Mouse (Mus musculus) thymus, postnatal 14 days (tissue): Measurements from ENCODE around the gene Med25.
A peak's percentile ranks its signal among the peaks of the same experiment; 100 is the strongest.

ENCODE experiments used
- DNase-seq: peaks from one replicate; pipeline ENCODE4 v3.0.0; 2021

The Med25 gene

DNA sequence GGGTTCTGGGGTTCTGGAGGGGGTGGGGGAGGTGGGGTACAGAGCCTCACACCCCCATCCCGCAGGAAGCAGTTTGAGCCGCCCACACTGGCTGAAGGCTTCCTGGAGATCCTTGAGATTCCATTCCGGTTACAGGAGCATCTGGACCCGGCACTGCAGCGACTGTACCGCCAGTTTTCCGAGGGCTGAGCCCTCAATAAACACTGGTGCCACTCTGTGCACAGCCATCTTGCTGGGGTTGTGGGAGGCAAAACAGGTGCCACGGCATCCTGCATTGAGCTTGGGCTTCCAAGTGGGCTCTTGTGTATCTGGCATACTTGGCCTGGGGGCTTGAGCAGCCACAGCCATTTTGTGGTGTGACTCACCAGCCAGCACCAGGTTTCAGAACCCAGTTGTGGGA, 30.1 kb downstream of the Med25 start:
- no peak for DNase-seq

DNA sequence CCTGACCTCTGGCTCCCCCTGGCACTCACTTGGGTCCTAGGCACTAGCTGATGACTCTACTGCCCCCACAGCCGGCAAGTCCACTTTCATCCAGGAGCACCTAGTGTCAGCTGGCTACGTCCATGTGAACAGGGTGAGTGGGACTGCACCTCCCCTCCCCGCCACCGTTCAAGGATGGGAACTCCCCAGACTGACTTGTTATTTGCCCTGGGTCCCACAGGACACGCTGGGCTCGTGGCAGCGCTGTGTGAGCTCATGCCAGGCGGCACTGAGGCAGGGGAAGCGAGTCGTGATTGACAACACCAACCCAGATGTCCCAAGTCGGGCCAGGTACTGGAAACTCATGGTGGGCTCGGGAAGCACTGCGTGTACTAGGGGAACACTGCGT, 31.1 kb downstream of the Med25 start:
- no peak for DNase-seq

DNA sequence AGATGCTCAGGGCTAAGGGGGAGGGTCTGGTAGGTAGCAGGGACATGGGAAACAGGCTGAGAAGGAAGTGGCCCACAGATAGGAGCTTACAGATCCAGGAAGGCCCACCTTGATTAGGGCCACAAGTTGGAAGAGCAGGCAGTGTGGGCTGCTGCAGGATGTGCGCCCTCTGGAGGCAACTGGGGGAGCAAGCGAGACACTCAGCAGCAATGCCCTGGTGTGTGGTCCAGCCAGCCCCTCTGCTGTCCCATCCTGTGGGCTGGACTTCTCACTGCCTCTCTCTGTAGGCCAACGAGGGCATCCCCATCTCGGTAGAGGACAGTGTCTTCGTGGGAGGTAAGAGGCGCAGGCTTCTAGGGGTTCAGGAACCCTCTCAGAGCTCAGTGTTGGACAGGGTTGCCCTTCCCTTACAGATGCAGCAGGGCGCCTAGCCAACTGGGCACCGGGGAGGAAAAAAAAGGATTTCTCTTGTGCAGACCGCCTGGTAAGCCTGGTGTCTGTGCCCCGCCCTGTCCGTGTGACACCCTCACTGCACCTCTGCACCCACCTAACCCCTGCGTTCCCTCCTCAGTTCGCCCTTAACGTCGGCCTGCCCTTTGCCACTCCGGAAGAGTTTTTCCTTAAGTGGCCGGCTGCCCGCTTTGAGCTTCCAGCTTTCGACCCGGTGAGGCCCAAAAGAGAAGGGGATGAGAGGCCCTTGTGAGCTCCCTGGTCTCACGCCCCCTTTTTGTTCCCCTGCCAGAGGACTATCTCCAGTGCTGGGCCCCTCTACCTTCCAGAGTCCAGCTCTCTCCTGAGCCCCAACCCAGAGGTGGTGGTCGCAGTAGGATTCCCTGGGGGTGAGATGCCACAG, 31.7 kb downstream of the Med25 start:
- peak; percentile 70 for DNase-seq

DNA sequence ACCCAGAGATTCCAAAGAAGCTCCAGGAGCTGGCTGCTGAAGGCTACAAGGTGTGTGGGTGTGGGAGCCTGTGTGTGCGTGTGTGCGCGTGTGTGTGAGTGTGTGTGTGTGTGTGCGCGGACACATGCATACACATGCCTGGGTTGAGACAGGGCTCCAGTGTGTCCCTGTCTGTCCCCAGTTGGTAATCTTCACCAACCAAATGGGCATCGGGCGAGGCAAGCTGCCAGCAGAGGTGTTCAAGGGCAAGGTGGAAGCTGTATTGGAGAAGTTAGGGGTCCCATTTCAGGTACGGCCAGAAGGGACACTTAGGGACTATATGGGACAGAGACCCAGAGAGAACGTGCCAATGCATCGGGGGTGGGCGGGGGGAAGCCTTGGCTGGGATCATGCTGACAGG, 32.6 kb downstream of the Med25 start:
- no peak for DNase-seq

DNA sequence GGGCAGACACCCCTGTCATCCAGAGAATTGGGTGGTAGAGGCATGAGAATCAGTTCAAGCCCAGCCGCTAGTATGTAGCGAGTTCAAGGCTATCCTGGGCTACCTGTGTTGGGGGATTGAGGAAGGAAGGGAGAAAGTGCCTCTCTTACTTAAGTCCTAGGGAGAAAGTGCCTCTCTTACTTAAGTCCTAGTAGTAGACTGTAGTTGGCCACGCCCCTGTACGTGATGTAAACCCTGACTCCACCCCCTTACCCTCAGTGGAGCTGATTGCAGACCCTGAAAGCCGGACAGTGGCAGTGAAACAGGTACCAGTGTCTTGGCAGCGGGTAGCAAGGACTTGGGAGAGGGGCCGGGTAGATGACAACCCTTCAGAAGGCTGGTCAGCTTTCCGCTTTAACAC, 34.6 kb downstream of the Med25 start:
- DNase-seq = peak; percentile 62

DNA sequence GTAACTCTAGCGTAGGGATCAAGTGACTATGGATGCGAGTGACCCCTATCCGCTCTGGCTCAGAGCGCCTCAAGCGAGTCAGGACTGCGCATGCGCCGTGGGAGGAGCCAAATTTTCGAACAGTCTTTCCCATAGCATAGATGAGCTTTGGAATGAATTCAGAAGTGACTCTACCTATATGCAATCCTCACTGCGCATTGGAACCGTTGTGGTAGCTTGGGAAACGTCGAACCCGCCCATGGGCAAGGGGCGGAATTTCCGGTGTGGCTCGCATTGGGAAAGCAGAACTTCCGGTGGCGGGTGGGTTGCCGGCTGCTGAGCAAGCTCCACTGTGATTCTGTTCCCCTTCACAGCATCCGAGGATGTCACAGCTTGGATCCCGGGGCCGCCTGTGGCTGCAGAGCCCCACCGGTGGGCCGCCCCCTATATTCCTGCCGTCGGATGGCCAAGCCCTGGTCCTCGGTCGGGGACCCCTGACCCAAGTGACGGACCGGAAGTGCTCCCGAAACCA, 35.4 kb downstream of the Med25 start, which contains the start of gene Pnkp:
Gene Pnkp (plus strand): TSS at position 98 of the 511 bp plus-strand sequence.
- peak; percentile 88 for DNase-seq

DNA sequence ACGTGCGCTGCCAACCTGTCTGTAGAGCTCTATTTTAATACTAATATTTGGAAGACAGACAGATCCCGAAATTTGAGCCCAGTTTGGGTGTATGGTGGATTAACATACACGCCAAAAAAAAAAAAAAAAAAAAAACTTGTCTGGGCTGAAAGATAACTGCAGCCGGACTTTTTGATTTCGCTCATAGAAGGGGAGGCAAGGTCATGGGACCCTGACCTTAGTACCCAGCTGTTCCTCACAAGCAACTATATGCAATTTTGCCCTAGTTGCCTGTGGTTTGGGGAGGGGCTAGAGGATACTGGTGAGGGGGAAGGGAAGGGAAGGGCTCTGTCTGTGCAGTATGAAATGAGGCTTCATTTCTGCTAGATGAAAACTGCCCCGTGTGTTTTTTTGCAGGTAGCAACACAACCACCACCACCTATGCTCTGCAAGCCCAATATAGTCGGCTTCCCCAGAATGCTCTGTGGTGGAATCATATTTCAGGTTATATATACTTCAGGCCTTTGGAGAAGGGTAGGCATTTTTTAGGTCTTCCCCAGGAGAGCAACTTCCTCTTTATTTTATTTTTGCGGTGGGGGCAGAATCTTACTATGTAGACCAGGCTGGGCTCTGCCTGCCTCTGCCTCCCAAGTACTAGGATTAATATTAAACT, 36.1 kb downstream of the Med25 start:
- DNase-seq = peak; percentile 62

DNA sequence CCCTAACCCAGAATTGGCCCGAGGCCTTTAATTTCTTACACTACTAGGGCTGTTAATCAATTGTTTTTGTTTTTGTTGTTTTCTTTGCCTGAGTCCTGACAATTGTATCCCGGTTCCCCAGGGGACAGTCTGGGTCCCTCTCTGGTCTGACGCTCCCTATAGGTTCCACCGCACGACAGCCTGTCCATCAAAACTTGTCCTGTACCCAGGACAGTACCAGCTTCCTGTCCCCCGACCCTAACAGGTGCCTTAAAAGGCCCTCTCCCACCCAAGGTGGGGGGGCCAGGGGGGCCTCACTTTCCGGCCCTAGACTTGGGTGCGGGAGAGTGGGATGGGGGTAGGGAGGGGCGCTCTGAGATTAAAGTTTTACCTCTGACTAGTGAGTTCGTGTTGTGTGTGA, 37.5 kb downstream of the Med25 start:
- DNase-seq = peak; percentile 56

DNA sequence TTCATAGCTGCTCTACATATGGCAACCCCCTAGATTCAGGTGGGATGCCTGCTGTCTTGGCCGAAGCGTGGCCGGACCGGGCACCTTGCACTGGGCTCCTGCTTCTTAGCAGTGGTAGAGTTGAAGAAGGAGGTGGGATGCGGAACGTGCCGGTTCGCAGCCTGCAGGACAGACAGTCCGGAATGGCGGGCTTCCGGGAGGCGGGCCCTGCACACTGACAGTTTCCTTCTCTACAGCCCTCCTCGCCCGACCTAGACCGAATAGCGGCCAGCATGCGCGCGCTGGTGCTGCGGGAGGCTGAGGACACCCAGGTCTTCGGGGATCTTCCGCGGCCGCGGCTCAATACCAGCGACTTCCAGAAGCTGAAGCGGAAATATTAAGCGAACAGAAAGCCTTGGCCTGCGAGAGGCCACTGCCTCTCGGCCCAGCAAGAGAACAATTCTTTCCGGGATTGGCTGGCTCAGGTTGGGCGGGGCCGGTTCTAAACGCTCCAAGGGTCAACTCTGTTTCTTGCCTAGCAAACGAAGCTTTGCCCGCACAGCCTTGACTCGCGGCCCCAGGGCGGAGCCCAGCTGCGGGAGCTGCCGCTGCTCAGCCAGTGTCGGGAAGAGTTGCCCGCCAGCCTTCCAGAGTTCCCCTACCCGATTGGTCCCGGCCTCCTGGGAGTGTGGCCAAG, 38.0 kb downstream of the Med25 start:
- DNase-seq = peak; percentile 85

DNA sequence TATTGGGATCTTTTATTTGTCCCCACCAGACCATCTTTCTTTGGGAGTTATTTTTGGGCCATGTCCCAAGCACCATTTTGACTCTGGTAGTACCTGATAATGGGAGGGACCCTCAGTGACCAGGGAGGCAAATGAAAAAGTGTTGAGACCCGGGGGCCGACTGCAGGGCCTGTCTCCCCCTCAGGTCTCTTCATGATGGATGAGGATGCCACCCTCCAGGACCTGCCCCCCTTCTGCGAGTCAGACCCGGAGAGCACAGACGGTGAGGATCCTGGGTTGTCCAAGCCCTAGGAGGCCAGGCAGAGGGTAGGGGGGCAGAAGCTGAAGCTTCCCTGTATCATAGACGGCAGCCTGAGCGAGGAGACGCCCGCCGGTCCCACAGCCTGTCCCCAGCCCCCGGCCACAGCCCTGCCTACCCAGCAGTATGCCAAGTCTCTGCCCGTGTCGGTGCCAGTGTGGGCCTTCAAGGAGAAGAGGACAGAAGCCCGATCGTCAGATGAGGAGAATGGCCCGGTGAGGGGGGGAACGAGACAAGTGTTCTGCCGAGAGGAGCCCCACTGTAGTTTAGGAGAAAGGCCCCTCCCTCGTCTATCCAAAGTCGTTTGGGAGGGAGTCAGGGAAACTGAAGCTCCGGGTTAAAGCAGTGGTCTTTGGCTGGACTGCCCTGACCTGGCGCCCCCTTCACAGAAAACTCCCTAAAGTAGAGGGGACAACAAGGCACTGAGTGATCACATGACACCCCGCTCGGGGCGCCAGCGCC, 38.7 kb downstream of the Med25 start:
- DNase-seq = peak; percentile 40

DNA sequence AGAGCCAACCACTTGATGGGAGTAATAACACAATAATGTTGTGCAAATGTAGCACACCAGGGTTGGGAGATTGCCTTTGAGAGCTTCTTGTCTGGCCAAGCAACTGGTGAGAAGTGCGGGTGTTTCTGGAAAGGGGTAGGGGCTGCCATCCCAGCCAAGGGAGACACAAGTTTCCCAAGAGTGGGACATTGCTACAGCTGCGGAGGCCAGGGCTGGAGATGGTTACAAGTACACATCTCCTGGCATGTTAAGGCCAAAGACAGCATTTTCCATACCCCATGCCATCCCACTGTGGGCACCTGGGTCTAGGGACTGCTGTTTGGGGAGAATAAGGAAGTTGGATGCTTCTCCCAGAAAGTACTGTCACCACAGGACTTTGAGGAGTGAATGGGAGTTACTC, 39.4 kb downstream of the Med25 start:
- no peak for DNase-seq

DNA sequence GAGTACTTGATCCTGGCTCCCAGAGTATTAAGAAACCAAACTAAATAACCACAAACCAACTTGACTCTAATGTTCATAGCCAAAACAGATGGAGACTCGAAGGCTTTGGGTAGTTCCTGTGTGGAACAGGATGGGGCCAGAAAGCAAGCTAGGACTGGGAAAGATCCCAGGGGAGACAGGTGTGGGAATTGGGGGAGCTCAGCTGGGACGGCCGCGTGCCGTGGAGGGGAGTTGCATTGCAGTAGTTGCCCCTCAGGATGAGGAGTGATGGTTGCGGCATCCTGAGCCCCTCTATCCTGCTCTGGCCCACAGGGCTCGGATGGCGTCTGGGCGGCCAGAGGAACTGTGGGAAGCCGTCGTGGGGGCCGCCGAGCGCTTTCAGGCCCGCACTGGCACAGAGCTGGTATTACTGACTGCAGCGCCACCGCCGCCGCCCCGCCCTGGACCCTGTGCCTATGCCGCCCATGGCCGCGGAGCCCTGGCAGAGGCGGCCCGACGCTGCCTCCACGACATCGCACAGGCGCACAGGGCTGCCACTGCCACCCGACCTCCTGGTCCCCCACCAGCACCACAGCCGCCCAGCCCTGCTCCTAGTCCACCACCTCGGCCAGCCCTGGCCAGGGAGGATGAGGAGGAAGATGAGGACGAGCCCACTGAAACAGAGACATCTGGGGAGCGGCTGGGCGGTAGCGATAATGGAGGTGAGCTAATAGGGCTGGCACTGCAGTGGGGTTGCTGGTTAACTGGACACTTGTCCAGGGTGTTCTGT, 40.1 kb downstream of the Med25 start:
- DNase-seq = no peak

DNA sequence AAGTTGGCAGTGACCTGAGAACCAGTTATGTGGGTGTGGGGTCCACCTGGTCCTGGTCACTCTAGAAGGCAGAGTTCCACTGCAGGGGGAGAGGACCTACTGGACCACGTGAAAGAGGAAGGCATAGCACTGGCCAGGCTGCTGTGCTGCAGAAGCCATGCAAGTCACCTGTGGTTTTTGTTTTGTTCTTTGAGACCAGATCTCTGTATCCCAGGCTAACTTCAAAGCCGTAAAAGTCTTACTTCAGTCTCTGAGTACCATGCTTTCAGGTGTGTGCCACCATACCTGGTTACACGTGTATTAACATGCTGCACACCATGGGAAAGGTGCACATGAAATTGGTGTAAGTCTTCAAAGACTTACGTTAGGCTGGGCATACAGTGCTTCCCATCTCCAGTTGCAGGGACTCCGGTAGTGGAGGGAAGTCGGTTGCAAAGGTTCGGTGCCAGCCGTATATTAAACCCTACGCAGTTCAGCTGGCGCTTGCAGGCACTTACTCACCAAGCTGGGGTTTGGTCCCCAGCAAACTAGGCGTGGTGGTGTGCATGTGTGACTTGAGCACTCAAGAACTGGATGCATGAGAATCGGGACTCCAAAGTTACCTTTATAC, 40.8 kb downstream of the Med25 start:
- no peak for DNase-seq

DNA sequence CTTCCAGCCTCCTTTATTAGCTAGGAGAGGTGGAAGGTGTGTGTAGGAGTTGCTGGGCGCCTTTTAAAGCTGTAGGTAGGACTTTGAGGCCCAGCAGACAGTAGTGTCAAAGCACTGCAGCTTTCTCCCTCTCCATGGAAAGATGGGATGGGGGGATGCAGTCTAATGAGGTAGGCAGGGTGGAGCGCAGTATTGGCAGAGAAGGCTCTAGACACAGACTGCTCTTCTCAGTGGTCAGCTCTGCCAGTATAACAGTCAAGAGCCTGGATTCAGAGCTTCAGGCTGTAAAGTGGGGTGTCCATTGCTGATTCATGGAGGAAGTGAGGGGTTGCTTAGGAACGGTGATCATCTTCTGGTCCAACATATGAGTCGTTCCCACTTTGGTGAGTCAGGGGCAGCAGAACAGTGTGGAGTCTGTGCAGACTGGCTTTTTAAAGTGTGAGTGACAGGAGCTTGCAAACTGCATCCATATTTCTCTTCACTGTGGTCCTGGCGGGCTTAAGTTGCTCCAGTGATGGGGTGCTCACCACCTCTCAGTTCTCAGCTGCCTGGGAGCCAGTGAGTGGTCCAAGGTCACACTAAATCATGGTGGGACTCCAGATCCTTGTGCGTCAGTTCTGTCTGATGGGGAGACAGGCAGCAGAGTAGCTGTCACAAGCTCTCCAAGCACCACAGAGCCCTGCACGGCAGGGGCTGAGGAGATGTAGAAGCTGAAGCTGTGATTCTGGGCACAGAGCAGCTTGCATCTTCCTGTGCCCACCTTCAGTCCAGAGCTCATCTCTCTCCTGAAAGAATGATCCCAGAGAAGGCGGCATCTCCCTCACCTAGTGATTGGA, 41.5 kb downstream of the Med25 start:
- no peak for DNase-seq

DNA sequence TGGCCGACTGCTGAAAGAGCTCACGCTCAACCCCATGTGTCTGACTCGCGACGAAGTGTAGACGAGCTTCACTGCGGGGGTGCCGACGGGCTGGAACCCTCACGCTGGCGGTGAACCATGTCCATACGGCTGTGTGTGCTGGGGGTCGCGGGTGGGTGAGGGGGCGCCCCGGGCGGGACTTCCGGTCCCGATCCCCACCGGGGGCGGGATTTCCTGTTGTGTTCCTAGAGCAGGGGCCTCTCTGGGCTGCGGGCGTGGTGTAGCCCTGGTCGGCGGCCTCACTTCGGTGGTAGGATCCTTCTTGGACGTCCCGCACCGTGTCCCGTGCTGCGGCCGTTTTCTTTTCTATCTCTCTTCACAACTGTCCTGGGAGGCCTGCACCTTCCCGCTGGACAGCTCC, 42.4 kb downstream of the Med25 start:
- peak; percentile 85 for DNase-seq

DNA sequence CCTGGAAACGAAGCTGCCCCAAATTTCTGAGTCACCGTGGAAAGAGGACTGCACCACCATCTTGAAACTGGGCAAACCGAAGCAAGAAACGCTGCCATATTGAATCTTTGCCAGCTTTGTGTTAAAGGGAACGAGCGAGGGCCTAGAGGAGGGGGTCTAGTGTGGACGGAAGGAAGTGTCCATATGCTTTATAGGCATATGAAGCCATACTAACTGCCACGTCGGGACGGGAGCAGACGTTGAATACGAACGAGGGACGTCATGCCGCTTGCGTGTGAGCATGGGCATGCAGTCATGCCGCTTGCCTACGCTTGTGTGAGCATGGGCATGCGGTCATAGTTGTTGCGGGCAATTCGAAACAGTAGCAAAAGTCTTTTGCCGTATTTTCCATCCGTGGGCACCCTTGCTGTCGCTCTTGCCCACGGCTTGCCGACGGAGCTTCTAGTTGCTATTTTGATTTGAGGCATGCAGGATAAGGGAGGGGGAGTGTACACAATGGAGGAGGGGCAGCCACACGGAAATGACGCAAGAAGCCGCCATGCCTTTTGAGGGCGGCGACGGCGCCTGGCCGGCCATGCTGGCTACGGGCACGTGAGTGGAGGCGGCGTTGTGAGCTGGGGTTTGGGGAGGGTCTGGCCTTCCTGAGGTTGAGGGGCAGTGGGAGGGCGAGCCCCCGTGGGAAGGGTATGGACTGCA, 42.9 kb downstream of the Med25 start:
- peak; percentile 93 for DNase-seq

DNA sequence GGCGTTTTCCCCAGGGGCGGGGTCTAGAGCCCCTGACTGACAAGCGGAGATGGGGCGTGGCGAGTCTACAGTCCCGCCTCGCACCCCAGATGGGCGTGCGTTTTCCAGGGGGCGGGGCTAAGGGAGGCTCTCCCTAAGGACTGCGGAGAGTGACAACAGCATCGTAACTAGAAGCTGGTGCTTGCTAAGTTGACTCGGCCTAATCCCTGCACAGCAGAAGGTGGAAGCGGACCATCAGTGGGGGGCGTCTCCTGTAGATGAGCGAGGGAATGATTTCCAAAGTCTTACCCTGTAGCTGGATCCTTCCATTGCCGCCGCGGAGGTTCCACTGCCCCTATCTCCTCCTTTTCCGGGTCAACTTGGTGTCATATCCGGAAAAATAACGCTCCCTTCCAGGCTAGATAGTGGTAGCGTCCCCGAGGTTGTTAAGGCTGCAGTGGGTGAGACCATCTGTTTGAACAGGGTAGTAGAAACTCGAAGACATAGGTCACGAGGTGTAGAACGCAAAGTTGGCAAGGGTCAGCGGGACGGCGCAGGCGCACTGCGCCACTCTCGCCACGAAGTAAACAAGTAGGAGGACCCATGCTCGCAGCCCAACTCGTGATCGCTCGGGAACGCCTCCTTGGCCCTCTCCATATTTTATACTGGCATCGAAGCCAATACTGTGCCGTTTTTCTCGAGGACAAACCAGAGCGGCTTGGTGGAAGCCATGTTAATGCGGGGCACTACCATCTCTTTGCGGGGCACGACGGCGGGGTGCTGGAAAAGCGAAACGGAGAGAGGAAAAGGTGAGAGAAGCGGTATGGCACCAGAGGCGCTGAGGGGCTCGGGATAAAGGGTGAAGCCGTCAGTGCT, 43.7 kb downstream of the Med25 start, which contains the start of the genes Akt1s1 and Tbc1d17:
Gene Akt1s1 (plus strand): TSS at position 431 of the 855 bp plus-strand sequence.
Gene Tbc1d17 (minus strand): TSS at position 519 of the 855 bp plus-strand sequence.
- DNase-seq = peak; percentile 98

DNA sequence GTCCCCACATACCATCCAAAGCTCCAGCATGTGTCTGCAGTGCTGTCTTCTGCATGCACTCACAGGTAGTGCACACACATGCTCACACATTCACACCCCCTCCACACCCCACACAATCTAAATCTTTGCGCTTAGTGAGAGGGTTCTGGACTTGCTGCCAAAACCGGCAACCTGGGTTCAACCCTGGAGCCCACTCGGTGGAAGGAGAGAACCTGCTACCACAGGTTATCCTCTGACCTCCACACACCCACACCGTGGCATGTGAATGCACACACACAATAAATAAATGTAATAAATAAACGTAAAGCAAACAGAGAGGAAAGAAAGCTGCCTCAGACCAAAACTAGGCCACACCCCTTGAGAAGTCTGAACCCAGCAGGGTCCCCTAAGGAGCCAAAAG, 44.7 kb downstream of the Med25 start:
- DNase-seq = no peak

DNA sequence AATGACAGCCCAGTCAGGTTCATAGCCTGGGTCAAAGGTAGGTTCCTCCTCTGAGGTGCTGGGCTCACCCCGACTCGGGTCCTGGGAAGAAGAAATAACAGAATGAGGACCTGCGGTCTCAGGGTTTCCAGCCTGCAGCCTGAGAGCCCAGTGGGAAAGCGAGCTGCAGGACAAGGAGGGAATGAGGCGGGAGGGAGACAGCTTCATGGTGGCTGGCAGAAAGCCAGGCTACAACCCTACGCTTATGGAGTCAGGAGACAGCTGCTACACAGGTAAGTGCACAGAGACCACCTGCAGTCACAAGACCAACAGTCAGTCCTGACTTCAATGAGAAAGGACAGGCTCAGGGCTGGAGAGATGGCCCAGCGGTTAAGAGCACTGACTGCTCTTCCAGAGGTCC, 45.7 kb downstream of the Med25 start:
- no peak for DNase-seq
